Mouse (Mus musculus) intestine, postnatal 0 days (tissue): ENCODE data around the gene Ranbp17. TPM values are rescaled to one million over a fixed set of nuclear protein-coding genes. Genes with fewer than 3 reads are reported as not detected.

Source experiments
- ATAC-seq: fragments of 200-750 bp; cut with Nextera tagmentation; 2 replicates; pipeline ENCODE4 v1.8.0; 2017; ENCODE audit warnings: mild to moderate bottlenecking, moderate TSS enrichment, moderate library complexity
- H3K27ac ChIP-seq: fragments of 300-500 bp; sonication (generic); 2 replicates; pipeline ENCODE4 v1.5.1; 2014; ENCODE audit warnings: mild to moderate bottlenecking, low read depth, low read length, moderate library complexity
- H3K27me3 ChIP-seq: fragments of 300-500 bp; sonication (generic); replicated peaks from 2 replicates; pipeline ENCODE4 v1.6.1; 2014; ENCODE audit warnings: low read length, mixed read lengths; ENCODE audit not compliant: control insufficient read depth, insufficient read depth
- H3K36me3 ChIP-seq: fragments of 300-500 bp; sonication (generic); 2 replicates; pipeline ENCODE4 v1.6.1; 2014; ENCODE audit warnings: mild to moderate bottlenecking, moderate library complexity; ENCODE audit not compliant: control insufficient read depth, insufficient read depth
- H3K4me1 ChIP-seq: fragments of 300-500 bp; sonication (generic); replicated peaks from 2 replicates; pipeline ENCODE4 v1.6.1; 2014; ENCODE audit warnings: antibody characterized with exemption, low read length, mixed read lengths; ENCODE audit not compliant: control insufficient read depth, insufficient read depth
- H3K4me2 ChIP-seq: fragments of 300-500 bp; sonication (generic); replicated peaks from 2 replicates; pipeline ENCODE4 v1.6.1; 2014; ENCODE audit warnings: low read depth, mild to moderate bottlenecking, moderate library complexity
- H3K4me3 ChIP-seq: fragments of 300-500 bp; sonication (generic); 2 replicates; pipeline ENCODE4 v1.5.1; 2014; ENCODE audit warnings: low read depth, low read length
- H3K9ac ChIP-seq: fragments of 300-500 bp; sonication (generic); 2 replicates; pipeline ENCODE4 v1.6.1; 2014; ENCODE audit warnings: mild to moderate bottlenecking, low read depth, low read length
- H3K9me3 ChIP-seq: fragments of 300-500 bp; sonication (generic); 2 replicates; pipeline ENCODE4 v1.6.1; 2016; ENCODE audit warnings: mixed run types; ENCODE audit not compliant: control insufficient read depth
- CTCF ChIP-seq: sonication (generic); IDR thresholded peaks from 2 replicates; pipeline ENCODE4 v1.5.1; 2016; ENCODE audit warnings: low read depth, mild to moderate bottlenecking, control low read depth, antibody characterized with exemption, moderate library complexity
- WGBS: fragments of 180-500 bp; shearing (Covaris S2); extraction: QIAGEN DNeasy Blood & Tissue Kit; methylation state at CpG from one replicate; pipeline ENCODE4 v1.1.7; 2014; 5-methylcytosine and 5-hydroxymethylcytosine counted together
- polyA plus RNA-seq: library from polyadenylated mRNA; unstranded; fragments of >200 nt; fragmentation: Nextera tagmentation; extraction: Ambion mirVana; gene quantifications from 2 replicates; pipeline ENCODE4 v1.2.1, GENCODE M21; 2015

The Ranbp17 gene
- polyA plus RNA-seq, 1 experiment from 2014 or later = 1.1 TPM

- Histone ChIP-seq H3K4me1 (no peaks in the 10 kb centered on the region), H3K4me2 (no peak overlapping the region), H3K27me3 (no peaks in the 10 kb centered on the region), H3K9ac (no peak overlapping the region), H3K4me3 (no peak overlapping the region), H3K9me3 (no peaks in the 10 kb centered on the region), H3K27ac (no peak overlapping the region), H3K36me3 (no peaks in the 10 kb centered on the region)
- no peak for ATAC-seq
- no peak for TF ChIP-seq CTCF
- WGBS = 61% methylated on average over 3 of the region's 3 CpGs
These were observed 279.4 kb downstream of the Ranbp17 start for GRCm38 (mm10) chr11:33234134-33234533.

GRCm38 (mm10) chr11:33232056-33232455 lies 281.5 kb downstream of the Ranbp17 start:
- no peaks in the 10 kb centered on the region for H3K27me3 ChIP-seq
- H3K9me3 ChIP-seq = no peaks in the 10 kb centered on the region

DNA sequence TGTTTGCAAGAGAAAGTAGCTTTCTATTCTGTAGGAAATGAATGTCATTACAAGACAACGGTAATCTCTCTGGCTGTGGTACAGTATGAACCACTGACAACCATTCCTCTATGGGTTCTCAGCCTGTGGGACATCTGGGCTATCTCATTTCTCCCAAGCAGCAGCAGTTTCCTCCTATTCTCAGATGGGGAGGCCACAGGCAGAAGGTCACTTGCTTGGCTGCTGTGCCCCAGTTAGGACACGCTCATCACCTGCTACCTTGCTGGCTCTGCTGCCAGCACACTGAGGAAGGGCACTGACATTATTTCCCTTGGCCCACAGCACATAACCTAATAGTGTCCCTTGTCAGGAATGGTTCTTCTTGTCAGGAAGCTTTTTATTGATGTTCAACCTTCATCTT lies 285.4 kb downstream of the Ranbp17 start:
- Histone ChIP-seq H3K9me3 (no peaks in the 10 kb centered on the region), H3K4me3 (no peak overlapping the region), H3K4me2 (no peak overlapping the region), H3K4me1 (no peaks in the 10 kb centered on the region), H3K36me3 (no peaks in the 10 kb centered on the region), H3K9ac (no peak overlapping the region), H3K27ac (no peak overlapping the region), H3K27me3 (no peaks in the 10 kb centered on the region)
- no peak for TF ChIP-seq CTCF
- no peak for ATAC-seq
- 87% methylated on average over 2 of the region's 2 CpGs for WGBS

More at GRCm38 (mm10) chr11:33232056-33232455, 281.5 kb downstream of the Ranbp17 start:
- WGBS = 68% methylated on average over 5 of the region's 5 CpGs
- ATAC-seq = no peak
- Histone ChIP-seq H3K27ac (no peak overlapping the region), H3K36me3 (no peaks in the 10 kb centered on the region), H3K4me3 (no peak overlapping the region), H3K9ac (no peak overlapping the region), H3K4me1 (no peaks in the 10 kb centered on the region), H3K4me2 (no peak overlapping the region)
- no peak for TF ChIP-seq CTCF

- Histone ChIP-seq H3K9ac (no peak overlapping the region), H3K27ac (no peak overlapping the region), H3K36me3 (no peaks in the 10 kb centered on the region), H3K4me2 (no peak overlapping the region), H3K27me3 (no peaks in the 10 kb centered on the region), H3K4me1 (no peaks in the 10 kb centered on the region), H3K4me3 (no peak overlapping the region), H3K9me3 (no peaks in the 10 kb centered on the region)
- 80% methylated on average over 8 of the region's 8 CpGs for WGBS
- TF ChIP-seq CTCF = no peak
- no peak for ATAC-seq
These were observed 287.0 kb downstream of the Ranbp17 start for GRCm38 (mm10) chr11:33226516-33226915.

DNA sequence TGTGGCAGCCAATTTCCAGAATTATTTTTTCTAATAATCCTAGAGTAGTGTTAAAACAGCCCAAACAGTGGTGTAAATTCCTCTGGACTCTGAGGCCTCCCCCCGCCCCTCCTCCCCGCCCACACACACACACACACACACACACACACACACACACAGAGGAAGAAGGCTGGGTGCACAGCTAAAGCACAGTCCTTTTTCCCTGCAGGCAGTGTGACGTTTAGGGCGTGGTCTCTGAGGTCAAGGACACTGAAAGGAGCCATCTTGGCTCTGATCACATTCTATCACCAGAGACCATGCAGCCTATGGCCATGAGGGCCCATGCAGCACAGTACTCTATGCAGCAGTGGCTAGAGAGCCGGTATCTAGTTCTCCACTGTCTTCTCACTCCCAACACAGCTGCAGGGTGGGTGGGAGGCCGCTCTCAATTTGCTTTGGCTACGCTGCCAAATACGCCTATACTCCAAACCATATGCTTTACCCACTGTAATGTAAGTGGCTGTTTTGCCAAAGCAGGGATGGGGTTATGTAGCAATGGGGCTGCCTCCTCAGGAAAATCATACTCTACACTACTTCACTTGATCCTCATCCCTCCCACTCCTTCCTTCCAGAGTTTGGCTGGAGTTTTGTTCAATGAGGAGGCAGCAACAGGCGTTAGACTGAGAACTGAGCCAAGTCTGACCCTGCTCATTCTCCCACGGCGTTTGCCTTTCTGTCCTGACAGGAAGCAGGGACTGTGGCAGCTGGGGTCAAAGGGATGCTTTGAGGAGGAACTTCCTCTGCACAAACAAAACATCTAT lies 291.8 kb downstream of the Ranbp17 start:
- TF ChIP-seq CTCF = no peak
- Histone ChIP-seq H3K4me3 (no peak overlapping the region), H3K4me2 (no peak overlapping the region), H3K4me1 (no peaks in the 10 kb centered on the region), H3K9me3 (no peaks in the 10 kb centered on the region), H3K36me3 (no peaks in the 10 kb centered on the region), H3K9ac (no peak overlapping the region), H3K27me3 (no peaks in the 10 kb centered on the region), H3K27ac (no peak overlapping the region)
- WGBS = 62% methylated on average over 11 of the region's 11 CpGs
- ATAC-seq = no peak

GRCm38 (mm10) chr11:33220763-33221162 lies 292.8 kb downstream of the Ranbp17 start:
- H3K27ac ChIP-seq = no peak overlapping the region
- H3K27me3 ChIP-seq = no peaks in the 10 kb centered on the region
- no peaks in the 10 kb centered on the region for H3K4me1 ChIP-seq
- H3K9ac ChIP-seq = no peak overlapping the region
- WGBS = 82% methylated on average over 7 of the region's 7 CpGs
- no peak for TF ChIP-seq CTCF
- no peaks in the 10 kb centered on the region for H3K9me3 ChIP-seq
- no peak overlapping the region for H3K4me2 ChIP-seq
- no peak overlapping the region for H3K4me3 ChIP-seq
- no peak for ATAC-seq
- no peaks in the 10 kb centered on the region for H3K36me3 ChIP-seq
